In genomic region chr4:47697071-47697470, GRCm38 (mm10) we compare ENCODE assay signal across 27 mouse cellular contexts.
A peak's percentile ranks its signal among the peaks of the same experiment; 100 is the strongest.
DNase-seq lines count a peak whose midpoint lies in the region; ATAC-seq and TF ChIP-seq lines count a peak whose summit lies in the region.
"Had no signal": no experiment of that assay in that cellular context is flagged by ENCODE, and none has a peak within 500 bp of the region (broad histone marks: within the 10 kb centered on the region; RNA-seq: fewer than 3 reads in every experiment).

No protein-coding gene starts in this region.

- no peak overlapping the region; the same call in 1 of the 2 replicates for H3K27ac ChIP-seq in forebrain, embryonic 16.5 days (ENCODE audit: low read length)
- H3K27ac ChIP-seq in forebrain, embryonic 13.5 days: no peak overlapping the region
- no peak overlapping the region for H3K27ac ChIP-seq in hindbrain, postnatal 0 days
- no peak overlapping the region for H3K27ac ChIP-seq in hindbrain, embryonic 11.5 days (ENCODE audit: low read depth, low read length)
- no peak overlapping the region for H3K27ac ChIP-seq in liver, embryonic 11.5 days (ENCODE audit: low read depth, low read length)
- H3K27ac ChIP-seq: heart, embryonic 13.5 days; hindbrain, embryonic 13.5 days; liver, embryonic 15.5 days; midbrain, embryonic 15.5 days had no signal

- 0 out of 2 replicates have a peak, but pooled peaks have one; percentile 24 for ATAC-seq in forebrain, embryonic 16.5 days
- ATAC-seq in forebrain, embryonic 13.5 days: no peak
- no peak for ATAC-seq in hindbrain, postnatal 0 days
- no peak for ATAC-seq in hindbrain, embryonic 11.5 days (ENCODE audit: low FRiP score)
- no peak for ATAC-seq in liver, embryonic 11.5 days (replicated peaks; ENCODE audit: low FRiP score)
- ATAC-seq: intestine, postnatal 0 days; midbrain, embryonic 15.5 days had no signal

- TF ChIP-seq POLR2A in brain, embryonic 14.5 days (IDR thresholded peaks at IDR 0.05; ENCODE audit: borderline replicate concordance, extremely low read depth, insufficient read depth, insufficient read length, poor library complexity, severe bottlenecking): no peak

- WGBS in forebrain, embryonic 16.5 days: 67% methylated on average over 4 of the region's 4 CpGs
- WGBS in forebrain, embryonic 13.5 days: 86% methylated on average over 4 of the region's 4 CpGs
- 63% methylated on average over 4 of the region's 4 CpGs for WGBS in hindbrain, postnatal 0 days
- 84% methylated on average over 4 of the region's 4 CpGs for WGBS in hindbrain, embryonic 11.5 days
- WGBS in liver, embryonic 11.5 days: 90% methylated on average over 4 of the region's 4 CpGs

- no peaks in the 10 kb centered on the region for H3K9me3 ChIP-seq in forebrain, embryonic 16.5 days (ENCODE audit: control insufficient read depth, low read length)
- H3K9me3 ChIP-seq in forebrain, embryonic 13.5 days (replicated peaks): no peaks in the 10 kb centered on the region
- H3K9me3 ChIP-seq in hindbrain, postnatal 0 days (ENCODE audit: low read length): no peaks in the 10 kb centered on the region
- H3K9me3 ChIP-seq in hindbrain, embryonic 11.5 days (ENCODE audit: control insufficient read depth, low read length): no peaks in the 10 kb centered on the region
- no peaks in the 10 kb centered on the region for H3K9me3 ChIP-seq in liver, embryonic 11.5 days (ENCODE audit: control insufficient read depth, low read length)
- H3K9me3 ChIP-seq: heart, embryonic 13.5 days; hindbrain, embryonic 13.5 days; liver, embryonic 15.5 days; midbrain, embryonic 15.5 days had no signal

- no peaks in the 10 kb centered on the region for H3K36me3 ChIP-seq in forebrain, embryonic 16.5 days (ENCODE audit: control insufficient read depth, insufficient read depth)
- H3K36me3 ChIP-seq in forebrain, embryonic 13.5 days (ENCODE audit: poor library complexity, severe bottlenecking): no peaks in the 10 kb centered on the region
- no peaks in the 10 kb centered on the region for H3K36me3 ChIP-seq in hindbrain, postnatal 0 days (ENCODE audit: insufficient read depth, low read length)
- H3K36me3 ChIP-seq in hindbrain, embryonic 11.5 days (ENCODE audit: control insufficient read depth, insufficient read depth, low read length): no peaks in the 10 kb centered on the region
- H3K36me3 ChIP-seq in liver, embryonic 11.5 days (ENCODE audit: control insufficient read depth, insufficient read depth, low read length): no peaks in the 10 kb centered on the region
- H3K36me3 ChIP-seq: heart, embryonic 13.5 days; hindbrain, embryonic 13.5 days; liver, embryonic 15.5 days; midbrain, embryonic 15.5 days had no signal

- no peak overlapping the region for H3K4me2 ChIP-seq in forebrain, embryonic 16.5 days (ENCODE audit: low read length)
- no peak overlapping the region for H3K4me2 ChIP-seq in forebrain, embryonic 13.5 days
- H3K4me2 ChIP-seq in hindbrain, postnatal 0 days (ENCODE audit: low read depth, low read length): no peak overlapping the region
- H3K4me2 ChIP-seq in hindbrain, embryonic 11.5 days (replicated peaks; ENCODE audit: low read depth, low read length): no peak overlapping the region
- H3K4me2 ChIP-seq in liver, embryonic 11.5 days: no peak overlapping the region
- H3K4me2 ChIP-seq: heart, embryonic 13.5 days; hindbrain, embryonic 13.5 days; liver, embryonic 15.5 days; lung, embryonic 14.5 days; midbrain, embryonic 15.5 days had no signal

- no peak for TF ChIP-seq CTCF in hindbrain, postnatal 0 days (IDR thresholded peaks at IDR 0.05; ENCODE audit: low read depth)
- TF ChIP-seq CTCF in brain, embryonic 14.5 days (IDR thresholded peaks at IDR 0.05; ENCODE audit: borderline replicate concordance, extremely low read depth, insufficient read depth, insufficient read length): no peak

- peak; percentile 28 for DNase-seq in cerebellum, adult 9-11 months
- DNase-seq in cerebellum, adult 11 months: no peak
- peak; percentile 30 for DNase-seq in hindbrain, postnatal 0 days (ENCODE audit: low spot score)
- DNase-seq in hindbrain, embryonic 11.5 days (ENCODE audit: low spot score): no peak
- peak; percentile 49 for DNase-seq in brain, embryonic 14.5 days (ENCODE audit: low read depth)
- DNase-seq in liver, embryonic 11.5 days (ENCODE audit: low spot score): no peak
- DNase-seq: B cell, adult 2 months; cerebellum, adult 8-10 months; gastrocnemius, postnatal 14 days; heart, postnatal 14 days; kidney, adult 9 months; kidney, postnatal 10 days; layer of hippocampus, postnatal 36 days; liver; lung, embryonic 14.5 days; lung, postnatal 14 days; right cerebral cortex, adult 18-20 months; spleen, adult 18-20 months; thymus, postnatal 14 days had no signal

- no peaks in the 10 kb centered on the region for H3K27me3 ChIP-seq in forebrain, embryonic 16.5 days (replicated peaks; ENCODE audit: control insufficient read depth, insufficient read depth, low read length)
- no peaks in the 10 kb centered on the region for H3K27me3 ChIP-seq in forebrain, embryonic 13.5 days
- H3K27me3 ChIP-seq in hindbrain, postnatal 0 days (ENCODE audit: insufficient read depth, low read length): no peaks in the 10 kb centered on the region
- no peaks in the 10 kb centered on the region for H3K27me3 ChIP-seq in hindbrain, embryonic 11.5 days (ENCODE audit: control insufficient read depth, insufficient read depth, low read length)
- no peaks in the 10 kb centered on the region for H3K27me3 ChIP-seq in liver, embryonic 11.5 days (replicated peaks; ENCODE audit: control insufficient read depth, insufficient read depth, low read length)
- H3K27me3 ChIP-seq: heart, embryonic 13.5 days; hindbrain, embryonic 13.5 days; liver, embryonic 15.5 days; midbrain, embryonic 15.5 days had no signal

- H3K9ac ChIP-seq in forebrain, embryonic 16.5 days (replicated peaks; ENCODE audit: low read depth, low read length): no peak overlapping the region
- no peak overlapping the region for H3K9ac ChIP-seq in forebrain, embryonic 13.5 days
- no peak overlapping the region for H3K9ac ChIP-seq in hindbrain, postnatal 0 days (replicated peaks; ENCODE audit: low read length)
- H3K9ac ChIP-seq in hindbrain, embryonic 11.5 days (ENCODE audit: low read depth, low read length): no peak overlapping the region
- no peak overlapping the region for H3K9ac ChIP-seq in liver, embryonic 11.5 days (ENCODE audit: low read depth, low read length)
- H3K9ac ChIP-seq: heart, embryonic 13.5 days; hindbrain, embryonic 13.5 days; liver, embryonic 15.5 days; lung, embryonic 14.5 days; midbrain, embryonic 15.5 days had no signal

- H3K4me3 ChIP-seq in forebrain, embryonic 16.5 days (replicated peaks; ENCODE audit: low read length): no peak overlapping the region
- no peak overlapping the region for H3K4me3 ChIP-seq in forebrain, embryonic 13.5 days
- H3K4me3 ChIP-seq in hindbrain, postnatal 0 days (ENCODE audit: low read length): no peak overlapping the region
- H3K4me3 ChIP-seq in hindbrain, embryonic 11.5 days (ENCODE audit: low read depth, low read length): no peak overlapping the region
- no peak overlapping the region for H3K4me3 ChIP-seq in liver, embryonic 11.5 days (ENCODE audit: low read depth, low read length)
- H3K4me3 ChIP-seq: erythroblast, embryonic 14.5 days; heart, embryonic 13.5 days; hindbrain, embryonic 13.5 days; liver, embryonic 15.5 days; midbrain, embryonic 15.5 days had no signal

- H3K4me1 ChIP-seq in forebrain, embryonic 16.5 days (replicated peaks; ENCODE audit: control insufficient read depth, insufficient read depth, low read length): peaks cover 15% of the 10 kb centered on the region
- peaks cover 18% of the 10 kb centered on the region for H3K4me1 ChIP-seq in forebrain, embryonic 13.5 days
- no peaks in the 10 kb centered on the region for H3K4me1 ChIP-seq in hindbrain, postnatal 0 days (ENCODE audit: insufficient read depth, low read length)
- no peaks in the 10 kb centered on the region for H3K4me1 ChIP-seq in hindbrain, embryonic 11.5 days (replicated peaks; ENCODE audit: control insufficient read depth, insufficient read depth, low read length)
- no peaks in the 10 kb centered on the region for H3K4me1 ChIP-seq in liver, embryonic 11.5 days (replicated peaks; ENCODE audit: control insufficient read depth, insufficient read depth, low read length)
- H3K4me1 ChIP-seq: heart, embryonic 13.5 days; liver, embryonic 15.5 days; midbrain, embryonic 15.5 days had no signal

Comparison
In these comparisons a context has a peak if more than half of its experiments do, and no peak if none do; other contexts are left out.
1. DNase-seq: peak in cerebellum, adult 9-11 months (single experiment), hindbrain, postnatal 0 days (single experiment) and brain, embryonic 14.5 days (single experiment); none in cerebellum, adult 11 months (single experiment), hindbrain, embryonic 11.5 days (single experiment) and liver, embryonic 11.5 days (single experiment).